Mouse (Mus musculus) small intestine, adult 2 months (tissue): ENCODE measurements at regions not wholly inside any gene's neighbourhood (a gene's known extent, or its start where the extent isn't known, plus 50 kb on each side); places are given as distances from the start of the nearest gene placed in this dataset.

ENCODE experiments used
- CTCF ChIP-seq: fragments of 200-500 bp; IDR thresholded peaks from 2 replicates; pipeline ENCODE4 v1.5.1; 2012; ENCODE audit warnings: low read depth, mild to moderate bottlenecking, control low read depth, inconsistent platforms, low read length, moderate library complexity, mixed read lengths; ENCODE audit not compliant: insufficient replicate concordance, insufficient read length; ENCODE audit errors: extremely low read depth
- POLR2A ChIP-seq: fragments of 200-500 bp; IDR thresholded peaks from 2 replicates; pipeline ENCODE4 v1.6.1; 2012; ENCODE audit warnings: low read depth, mild to moderate bottlenecking, control low read depth, inconsistent platforms, low read length, moderate library complexity

DNA sequence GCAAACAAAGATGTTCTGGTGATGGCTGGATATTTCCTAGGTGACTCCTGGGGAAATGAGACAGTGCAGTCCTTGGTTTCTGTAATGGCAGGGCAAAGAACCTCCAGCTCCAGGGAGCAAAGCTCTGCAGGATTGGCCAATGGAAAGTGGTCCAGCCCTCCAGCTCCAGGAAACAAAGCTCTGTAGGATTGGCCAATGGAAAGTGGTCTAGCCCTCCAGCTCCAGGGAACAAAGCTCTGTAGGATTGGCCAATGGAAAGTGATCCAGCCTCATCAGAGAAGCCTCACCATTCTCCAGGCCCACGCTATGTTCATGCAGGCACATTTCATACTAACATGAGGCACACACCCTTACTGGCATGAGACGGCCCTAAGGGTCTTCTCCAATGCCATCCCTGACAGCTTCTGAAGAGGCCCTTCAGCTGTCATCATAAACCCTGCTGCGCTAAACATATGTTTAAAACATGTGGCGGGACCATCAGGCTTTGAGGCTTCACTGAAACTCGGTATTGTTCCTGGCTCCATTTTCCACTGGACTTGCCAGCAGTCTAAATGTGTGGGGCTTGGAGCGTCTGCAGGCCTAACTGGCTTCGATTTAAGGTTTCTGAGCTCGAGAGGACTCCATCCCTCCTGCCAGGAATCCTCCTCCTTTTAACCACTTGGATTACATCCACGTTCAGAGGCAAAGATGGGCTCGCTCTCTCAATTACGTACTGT is 175.3 kb upstream of the Ccdc54 start:
- no peak for TF ChIP-seq CTCF
- no peak for TF ChIP-seq POLR2A
